Mouse (Mus musculus) MEL-GATA-1-ER (cell line): ENCODE measurements around the gene Ocm.

ENCODE experiments used
- DNase-seq: peaks from one replicate; pipeline ENCODE4 v3.0.0-alpha.2; 2012; ENCODE audit warnings: low read depth; ENCODE audit errors: extremely low read depth

The Ocm gene

DNA sequence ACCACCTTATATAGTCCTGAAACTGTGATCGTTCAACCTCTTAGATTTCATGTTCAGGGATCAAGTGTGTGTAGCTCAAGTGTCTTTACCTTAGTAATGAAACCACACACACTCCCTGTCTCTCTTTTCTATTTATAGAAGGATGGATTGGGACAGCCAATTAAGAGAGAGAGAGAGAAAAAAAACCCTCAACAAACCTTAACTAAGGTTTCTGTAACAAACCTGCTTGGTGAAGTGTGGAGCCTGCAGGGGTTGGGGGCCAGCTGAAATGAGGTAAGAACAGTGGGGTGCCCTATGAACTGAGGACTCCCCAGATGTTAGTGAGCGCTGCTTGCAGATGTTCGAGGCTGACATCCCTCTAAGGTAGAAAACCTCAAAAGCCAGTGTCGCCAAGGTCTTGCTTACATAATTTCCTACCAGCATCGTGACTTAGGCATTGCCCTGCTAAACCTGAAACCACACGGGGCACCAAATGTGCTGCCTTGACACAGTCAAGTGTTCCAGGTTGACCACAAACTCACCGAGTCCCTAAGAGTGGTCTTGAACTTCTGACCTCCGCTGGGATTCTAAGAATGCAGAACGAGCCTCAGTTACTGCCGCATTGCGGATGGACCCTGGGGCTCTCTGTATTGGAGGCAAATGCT is at the start of gene Ocm:
Gene Ocm, minus strand, starts transcription at position 51 of the 644 bp plus-strand sequence.
- DNase-seq = no peak

GRCm38 (mm10) chr5:144071249-144071648 is 44.8 kb upstream of the Ocm start:
- DNase-seq = no peak

DNA sequence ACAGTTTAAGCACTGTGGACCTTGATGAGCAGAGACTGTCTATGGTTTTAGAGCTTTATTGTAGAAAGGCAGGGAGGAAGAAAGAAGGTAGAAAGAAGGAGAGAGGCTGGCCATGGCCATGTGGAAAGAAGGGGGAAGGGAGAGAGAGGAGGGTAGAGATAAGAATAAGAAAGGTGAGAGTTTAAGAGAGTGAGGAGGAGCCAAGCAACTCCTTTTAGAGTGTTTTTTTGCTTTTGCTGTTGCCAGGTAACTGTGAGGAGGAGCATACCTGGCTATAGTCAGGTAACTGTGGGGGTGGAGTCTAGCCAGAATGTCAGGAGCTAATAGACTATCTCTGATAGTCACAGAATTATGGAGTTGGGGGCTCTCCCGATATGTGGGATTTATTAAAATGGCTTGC is 43.6 kb upstream of the Ocm start:
- DNase-seq = no peak

DNA sequence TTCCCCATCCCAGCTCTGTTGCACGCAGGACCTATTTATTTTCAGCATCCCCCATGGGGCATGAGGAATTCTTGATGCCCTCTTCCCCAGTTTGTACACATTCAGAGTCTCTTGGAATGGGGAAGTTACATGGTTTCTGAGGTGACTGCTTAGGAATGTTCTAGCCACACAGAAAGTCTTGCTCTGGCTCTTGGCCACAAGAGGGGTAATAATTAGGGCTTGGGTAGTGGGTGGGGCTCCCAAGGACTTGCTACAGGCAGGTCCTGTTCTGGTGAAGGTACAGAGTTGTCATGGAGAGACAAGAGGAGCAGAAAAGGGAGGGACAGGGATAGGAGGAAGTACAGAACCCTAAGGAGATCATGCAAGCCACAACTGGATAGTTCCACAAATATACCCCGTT is 39.6 kb upstream of the Ocm start:
- DNase-seq = no peak

GRCm38 (mm10) chr5:144064093-144064492 is 37.6 kb upstream of the Ocm start:
- no peak for DNase-seq

GRCm38 (mm10) chr5:144054340-144054739 is 27.9 kb upstream of the Ocm start:
- no peak for DNase-seq

DNA sequence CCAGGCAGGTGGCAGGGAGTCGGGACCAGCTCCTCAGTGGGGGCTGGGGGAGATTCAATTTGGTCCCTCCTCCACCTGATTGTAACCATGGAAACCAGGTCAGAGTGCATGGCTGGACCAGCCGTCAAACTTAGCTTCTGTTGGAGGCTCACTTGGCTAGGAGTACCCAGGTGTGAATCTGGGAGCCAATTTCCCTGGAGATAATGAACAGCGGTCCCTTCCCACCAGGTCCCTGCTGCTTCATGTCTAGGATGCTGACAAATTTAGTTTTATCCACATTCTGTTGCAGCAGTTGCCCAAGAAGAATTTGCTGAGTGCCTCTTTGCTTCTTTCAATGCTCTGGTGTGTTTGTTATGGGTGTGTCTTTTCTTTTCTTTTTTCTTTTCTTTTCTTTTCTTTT is 27.0 kb upstream of the Ocm start:
- DNase-seq = no peak

DNA sequence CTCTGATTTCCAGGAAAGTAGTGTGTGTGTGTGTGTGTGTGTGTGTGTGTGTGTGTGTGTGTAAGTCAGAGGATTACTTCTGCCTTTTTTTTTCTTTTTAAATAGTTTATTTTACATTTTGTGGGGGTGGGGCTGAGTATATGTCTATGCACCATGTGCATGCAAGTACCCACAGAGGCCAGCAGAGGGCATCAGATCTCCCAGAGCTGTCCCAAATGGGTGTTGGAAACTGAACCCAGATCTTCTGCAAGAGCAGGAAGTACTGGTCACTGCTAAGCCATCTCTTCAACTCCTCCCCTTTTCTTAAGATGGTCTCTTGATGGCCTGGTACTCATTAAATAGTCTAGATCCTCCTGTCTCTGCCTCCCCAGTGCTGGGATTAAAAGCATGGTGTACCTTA is 24.8 kb upstream of the Ocm start:
- DNase-seq = peak; percentile 26

DNA sequence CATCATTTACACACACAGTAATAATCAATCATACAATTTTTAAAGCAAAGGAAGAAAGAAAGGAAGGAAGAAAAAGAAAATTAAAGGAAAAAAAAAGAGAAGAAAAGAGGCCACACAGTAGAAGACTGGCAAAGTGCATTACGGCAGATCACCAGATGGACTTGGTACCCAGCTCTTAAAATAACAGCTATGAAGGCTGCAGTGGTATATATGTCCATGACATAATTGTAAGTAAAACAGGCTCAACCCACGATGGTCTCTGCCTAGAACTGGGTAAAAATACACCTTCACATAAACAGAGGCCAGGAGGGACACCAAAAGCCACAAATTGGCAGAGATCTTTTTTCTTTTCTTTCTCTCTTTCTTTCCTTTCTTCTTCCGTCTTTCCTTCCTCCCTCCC is 23.4 kb upstream of the Ocm start:
- DNase-seq = no peak

DNA sequence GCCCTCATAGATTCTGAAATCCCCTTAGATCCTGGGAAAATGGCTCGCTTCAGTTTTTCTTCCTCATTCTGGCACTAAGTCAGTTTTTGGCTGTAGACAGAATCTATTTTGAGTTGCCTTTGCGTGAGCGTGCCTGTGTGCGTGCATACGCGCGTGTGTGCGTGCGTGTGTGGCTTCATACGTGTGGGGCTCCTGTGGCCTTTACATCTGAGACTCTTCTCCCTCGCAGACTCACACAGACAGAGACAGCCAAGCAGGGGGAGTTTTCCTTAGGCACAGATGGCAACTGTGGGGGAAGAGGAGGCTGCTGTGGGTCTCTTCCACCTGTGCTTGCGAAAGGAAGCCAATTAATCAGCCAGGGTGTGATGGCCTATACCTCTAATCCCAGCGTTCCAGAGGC is 20.9 kb upstream of the Ocm start:
- DNase-seq = no peak

- DNase-seq = no peak
Observed at GRCm38 (mm10) chr5:144043166-144043565, 16.7 kb upstream of the Ocm start.

DNA sequence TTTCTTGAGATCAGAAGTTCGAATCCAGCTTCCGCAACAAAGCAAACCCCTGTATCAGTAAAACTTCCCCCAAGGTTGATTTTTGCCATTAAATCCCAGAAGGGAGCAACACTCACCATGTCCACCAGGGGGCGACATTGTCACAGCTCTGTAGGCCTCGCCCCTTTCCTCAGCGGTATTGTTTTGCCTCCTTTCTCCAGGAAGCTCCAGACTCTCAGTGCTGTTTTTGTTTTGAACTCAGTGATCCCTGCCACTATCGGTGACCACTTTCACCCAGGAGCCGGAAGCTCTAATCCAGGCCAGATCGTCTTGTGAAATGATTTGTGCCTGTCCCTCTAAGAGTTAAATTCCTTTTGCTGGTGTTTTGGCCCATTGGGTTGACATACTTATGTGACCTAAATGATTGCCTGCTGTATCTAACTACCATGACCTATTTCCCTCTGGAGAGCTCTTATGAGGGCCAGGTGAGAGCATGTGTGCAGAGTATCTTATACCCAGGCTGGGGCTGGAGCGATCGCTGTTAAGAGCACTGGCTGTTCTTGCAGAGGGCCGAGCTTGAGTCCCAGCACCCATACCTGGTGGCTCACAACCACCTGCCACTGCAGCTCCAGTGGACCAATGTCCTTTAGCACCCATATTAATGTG is 14.4 kb upstream of the Ocm start:
- DNase-seq = peak; percentile 44

DNA sequence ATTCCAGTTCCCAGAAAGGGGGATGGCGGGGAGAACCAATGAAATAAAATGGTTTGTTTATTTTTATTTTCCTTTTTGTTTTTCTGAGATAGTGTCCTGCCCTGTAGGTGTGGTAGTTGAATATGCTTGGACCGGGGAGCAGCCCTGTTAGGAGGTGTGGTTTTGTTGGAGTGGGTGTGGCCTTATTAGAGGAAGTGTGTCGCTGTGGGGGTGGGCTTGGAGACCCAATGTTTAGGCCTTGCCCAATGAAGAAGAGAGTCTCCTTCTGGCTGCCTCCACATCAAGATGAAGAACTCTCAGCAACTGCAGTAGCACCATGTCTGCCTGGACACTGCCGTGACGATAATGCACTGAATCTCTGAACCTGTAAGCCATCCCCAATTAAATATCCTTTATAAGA is 13.4 kb upstream of the Ocm start:
- DNase-seq = peak; percentile 22

DNA sequence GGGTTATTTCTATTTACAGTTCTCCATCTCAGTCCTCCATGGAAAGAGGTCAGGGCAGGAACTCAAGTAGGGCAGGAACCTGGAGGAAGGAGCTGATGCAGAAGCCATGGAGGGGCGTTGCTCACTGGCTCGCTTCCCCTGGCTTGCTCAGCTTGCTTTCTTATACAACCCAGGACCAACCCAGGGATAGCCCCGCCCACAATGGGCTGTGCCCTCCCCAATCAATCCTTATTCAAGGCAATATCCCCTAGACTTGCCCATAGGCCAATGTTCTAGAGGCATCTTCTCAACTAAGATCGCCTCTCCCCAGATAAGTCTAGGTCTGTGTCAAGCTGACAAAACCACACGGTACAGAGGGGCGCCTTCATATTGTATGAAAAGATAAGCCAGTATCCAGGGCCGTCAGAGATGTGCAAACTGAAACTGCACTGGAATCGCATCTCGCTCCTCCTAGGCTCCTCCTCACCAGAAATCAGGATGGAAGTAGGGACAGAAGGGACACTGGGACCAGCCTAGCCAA is 12.7 kb upstream of the Ocm start:
- peak; percentile 46 for DNase-seq

DNA sequence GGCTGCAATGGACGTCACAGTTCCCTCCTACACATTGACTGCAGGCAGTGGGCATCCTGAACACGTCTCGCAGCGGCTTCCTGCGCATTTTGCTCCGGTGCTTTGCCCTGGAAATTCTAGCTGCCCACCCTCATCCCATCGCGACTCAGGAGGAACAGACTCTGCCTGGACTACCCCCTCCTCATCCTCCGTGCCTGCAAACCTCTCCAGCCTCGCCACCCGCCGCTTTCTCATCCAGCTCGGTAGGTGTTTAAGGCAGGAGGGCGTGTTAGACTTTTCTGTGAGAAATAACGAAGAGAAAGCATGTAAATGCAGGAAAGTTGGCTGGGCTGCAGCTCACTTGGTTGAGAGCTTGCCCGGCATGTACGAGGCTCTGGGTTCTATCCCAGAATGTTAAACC is 10.5 kb upstream of the Ocm start:
- no peak for DNase-seq

- DNase-seq = no peak
Observed at GRCm38 (mm10) chr5:144034567-144034966, 8.1 kb upstream of the Ocm start.

DNA sequence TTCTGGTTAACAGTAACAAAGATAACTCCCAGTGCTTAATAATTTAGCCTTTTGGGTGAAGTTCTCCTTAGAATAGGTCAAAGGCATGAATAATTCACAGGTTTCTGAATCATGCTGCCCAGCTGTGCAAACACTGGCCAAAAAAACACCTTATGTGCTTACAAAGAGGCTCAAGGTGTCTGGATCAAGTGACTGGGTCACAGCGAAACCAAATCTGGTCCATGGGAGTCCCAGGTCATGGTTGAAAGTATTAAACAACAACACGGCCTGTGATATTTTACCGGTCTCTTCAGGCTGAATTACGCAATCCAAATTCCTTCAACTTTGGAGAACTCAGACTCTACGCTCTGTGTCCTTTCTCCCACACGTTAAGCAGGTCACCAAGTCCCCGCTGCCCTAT is 6.0 kb upstream of the Ocm start:
- no peak for DNase-seq

- no peak for DNase-seq
Observed at GRCm38 (mm10) chr5:144015845-144016244, 10.6 kb downstream of the Ocm start.

GRCm38 (mm10) chr5:144015312-144015650 is 11.2 kb downstream of the Ocm start:
- DNase-seq = no peak

- peak; percentile 84 for DNase-seq
Observed at GRCm38 (mm10) chr5:144014551-144015311, 11.7 kb downstream of the Ocm start, which contains the start of gene Ccz1. Ccz1 (minus strand) TSS chr5:144014877.

DNA sequence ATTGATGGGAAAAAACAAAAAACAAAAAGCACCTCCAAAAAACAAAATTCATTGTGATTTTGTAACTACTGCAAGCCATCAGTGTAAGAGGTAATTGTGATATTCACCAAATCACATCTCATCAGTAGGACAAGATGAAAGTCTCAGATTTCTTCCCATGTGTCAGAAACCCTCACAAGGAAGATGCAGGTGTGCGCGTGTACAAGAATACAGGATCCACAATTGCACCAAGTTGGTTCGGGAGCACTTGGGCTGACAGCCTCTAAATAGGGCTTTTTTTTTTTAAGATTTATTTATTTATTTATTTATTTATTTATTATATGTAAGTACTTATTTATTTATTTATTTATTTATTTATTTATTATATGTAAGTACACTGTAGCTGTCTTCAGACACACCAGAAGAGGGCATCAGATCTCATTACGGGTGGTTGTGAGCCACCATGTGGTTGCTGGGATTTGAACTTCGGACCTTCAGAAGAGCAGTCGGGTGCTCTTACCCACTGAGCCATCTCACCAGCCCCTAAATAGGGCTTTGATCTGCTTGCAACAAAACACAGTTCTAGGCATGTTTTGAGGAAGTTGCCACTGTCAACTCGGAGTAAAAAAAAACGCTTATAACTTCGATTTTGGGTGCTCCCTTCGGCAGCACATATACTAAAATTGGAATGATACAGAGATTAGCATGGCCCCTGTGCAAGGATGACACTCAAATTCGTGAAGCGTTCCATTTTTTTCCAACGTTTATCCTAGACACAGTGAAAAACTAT is 12.9 kb downstream of the Ocm start:
- peak; percentile 62 for DNase-seq
